Mouse (Mus musculus) lung, postnatal 10 days (tissue): ENCODE results near the gene Vwa3a.
A peak's percentile ranks its signal among the peaks of the same experiment; 100 is the strongest.

ENCODE experiments used
- DNase-seq: peaks from one replicate; pipeline ENCODE4 v3.0.0; 2021

Gene Vwa3a

DNA sequence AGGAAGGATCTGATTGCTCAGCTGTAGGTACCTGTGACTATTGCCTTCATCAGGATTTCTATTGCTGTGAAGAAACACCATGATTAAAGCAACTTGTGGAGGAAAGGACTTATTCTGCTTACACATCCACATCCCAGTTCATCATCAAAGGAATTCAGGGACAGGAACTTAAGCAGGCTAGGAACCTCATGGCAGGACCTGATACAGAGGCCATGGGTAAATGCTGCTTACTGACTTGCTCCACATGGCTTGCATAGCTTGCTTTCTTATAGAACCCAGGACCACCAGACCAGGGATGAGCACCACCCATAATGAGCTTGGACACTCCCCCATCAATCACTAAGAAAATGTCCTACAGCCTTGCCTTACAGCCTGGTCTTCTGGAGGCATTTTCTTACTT lies 9.4 kb downstream of the Vwa3a start:
- no peak for DNase-seq

DNA sequence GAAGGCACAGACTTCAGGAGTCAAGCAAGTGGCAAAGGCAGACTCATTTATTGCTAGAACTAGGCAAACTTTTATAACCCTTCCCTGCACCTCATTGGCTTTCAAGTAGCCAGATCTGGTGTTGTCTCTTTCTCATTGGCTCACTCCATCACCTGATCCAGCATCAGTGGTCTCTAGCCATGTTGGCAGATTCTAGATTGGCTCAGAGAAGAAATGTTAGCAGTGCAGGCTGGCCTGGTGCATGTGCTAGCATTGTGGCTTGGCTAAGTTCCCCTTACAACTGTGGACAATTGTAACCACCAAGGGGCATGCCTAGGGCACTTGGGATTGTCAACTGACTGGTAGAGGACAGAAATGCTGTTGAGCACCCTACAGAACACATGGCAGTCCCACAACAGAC lies 12.2 kb downstream of the Vwa3a start:
- no peak for DNase-seq

DNA sequence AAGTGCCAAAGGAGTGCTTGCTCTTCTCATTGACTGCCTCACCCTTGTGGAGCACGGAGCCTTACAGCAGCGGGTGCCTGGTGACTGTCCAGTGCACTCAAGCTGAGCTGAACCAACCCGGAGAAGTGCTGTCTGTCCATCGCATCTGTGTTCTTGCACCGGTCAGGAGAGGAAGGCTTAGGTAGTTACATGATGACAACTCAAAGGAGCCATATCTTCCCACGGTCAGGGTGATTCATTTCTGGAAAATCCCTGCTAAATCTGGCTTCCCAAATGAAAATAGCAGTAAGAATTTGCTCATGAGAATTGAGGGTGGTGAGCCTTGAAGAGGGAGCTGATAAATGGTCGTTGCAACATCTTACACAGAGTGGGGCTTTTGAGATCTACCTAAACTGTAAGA lies 12.8 kb downstream of the Vwa3a start:
- DNase-seq = no peak

DNA sequence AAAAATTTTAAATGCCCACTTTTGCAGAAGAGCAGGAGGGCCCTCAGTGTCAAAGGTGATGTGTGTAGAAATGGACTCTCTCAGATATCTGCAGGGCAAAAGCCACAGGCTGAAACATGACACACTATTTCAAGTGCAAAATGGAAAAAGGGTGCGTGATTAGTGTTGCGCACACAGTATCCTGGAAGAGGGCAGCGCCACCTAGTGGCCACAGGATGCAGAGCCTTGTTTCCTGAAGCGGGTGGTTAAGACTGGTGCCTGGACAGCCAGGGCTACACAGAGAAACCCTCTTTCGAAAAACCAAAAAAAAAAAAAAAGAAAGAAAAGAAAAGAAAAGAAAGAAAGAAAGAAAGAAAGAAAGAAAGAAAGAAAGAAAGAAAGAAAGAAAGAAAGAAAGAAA lies 15.6 kb downstream of the Vwa3a start:
- peak; percentile 85 for DNase-seq

DNA sequence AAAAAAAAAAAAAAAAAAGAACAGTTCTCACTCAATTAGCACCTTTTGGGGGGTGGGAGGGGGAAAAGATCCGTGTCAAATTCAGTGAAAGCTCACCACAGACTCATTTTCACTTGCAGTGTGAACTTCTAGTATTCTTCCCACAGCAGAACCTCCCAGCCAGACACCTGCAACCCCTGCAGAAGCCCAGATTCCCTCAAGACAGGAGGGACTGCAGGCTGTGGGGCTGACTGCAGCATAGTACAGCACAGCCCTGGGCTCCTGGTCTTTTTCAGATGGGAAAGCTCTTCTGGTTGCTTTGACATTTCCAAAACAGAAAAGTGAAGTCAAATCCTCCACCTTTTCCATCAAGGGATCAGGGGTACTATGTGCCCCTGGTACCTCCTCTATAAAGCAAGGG lies 28.3 kb downstream of the Vwa3a start:
- DNase-seq = no peak

DNA sequence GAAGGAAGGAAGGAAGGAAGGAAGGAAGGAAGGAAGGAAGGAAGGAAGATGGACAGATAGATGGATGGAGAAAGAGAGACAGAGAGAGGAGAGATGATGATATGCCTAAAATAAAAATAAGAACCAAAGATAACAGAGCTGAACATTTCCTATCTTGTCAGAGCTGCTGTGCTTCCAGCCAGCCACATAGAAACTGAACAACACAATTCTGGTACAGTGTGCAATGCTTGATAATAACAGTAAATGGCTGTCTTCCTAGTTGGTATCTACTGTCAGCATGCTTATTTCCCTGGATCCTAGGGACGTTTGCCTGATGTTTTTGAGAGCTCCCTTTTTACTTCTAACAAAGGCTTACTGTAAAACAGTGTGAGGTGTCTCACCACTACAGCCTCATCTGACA lies 32.3 kb downstream of the Vwa3a start:
- DNase-seq = no peak

DNA sequence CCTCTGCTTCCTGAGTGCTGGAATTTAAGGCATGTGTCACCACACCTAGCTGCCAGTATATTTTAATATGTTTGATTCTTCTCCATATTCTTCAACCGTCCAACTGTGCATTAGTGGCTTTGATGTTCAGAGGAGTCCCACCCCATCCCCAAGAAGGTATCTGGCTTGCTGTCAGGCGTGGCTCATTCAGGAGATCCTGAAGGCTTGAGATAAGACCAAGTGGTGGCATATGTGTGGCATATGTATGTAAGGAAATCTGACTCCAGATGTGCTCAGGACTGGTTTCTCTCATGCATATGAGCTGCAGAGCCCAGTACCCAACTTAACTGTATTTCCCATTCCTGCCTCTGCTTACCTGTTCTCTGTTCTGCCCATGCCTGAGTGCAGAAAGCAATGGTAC lies 38.9 kb downstream of the Vwa3a start:
- no peak for DNase-seq

DNA sequence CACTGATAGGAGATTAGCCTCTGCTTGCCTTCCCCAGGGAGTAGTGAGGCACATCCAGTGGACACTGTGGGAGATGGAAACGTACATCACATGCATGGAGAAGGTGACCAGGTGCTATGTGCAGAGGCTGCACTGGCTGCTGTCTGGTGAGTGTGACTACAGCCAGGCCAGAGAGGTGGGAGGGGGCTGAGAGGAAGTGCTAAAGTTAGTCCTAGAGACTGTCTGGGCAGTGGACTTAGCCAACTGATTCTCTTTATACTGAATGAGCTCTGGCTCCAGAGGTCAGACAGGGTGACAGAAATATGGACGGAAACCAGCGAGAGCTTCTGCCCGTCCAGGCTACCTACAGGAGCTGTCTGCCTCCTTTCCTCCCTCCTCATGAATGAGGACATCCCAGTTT lies 56.4 kb downstream of the Vwa3a start:
- DNase-seq = no peak

DNA sequence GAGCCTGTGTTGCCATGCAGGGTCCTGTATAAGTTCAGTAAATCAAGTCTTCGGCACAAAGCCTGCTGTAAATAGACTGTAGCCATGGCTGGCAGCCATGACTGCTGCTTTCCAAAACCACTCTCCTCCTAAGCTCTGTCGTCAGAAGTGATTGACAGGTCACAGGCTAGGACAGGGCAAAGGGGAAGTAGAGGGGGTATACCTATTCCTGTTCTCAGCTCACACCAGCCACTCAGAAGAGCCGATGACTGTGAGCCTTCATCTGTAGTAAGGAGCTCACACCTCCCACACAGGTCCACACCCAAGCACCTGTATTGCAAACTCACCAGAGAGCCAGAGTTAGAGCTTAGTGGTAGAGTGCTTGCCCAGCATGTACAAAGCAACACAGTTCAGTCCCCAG lies 57.3 kb downstream of the Vwa3a start:
- no peak for DNase-seq

DNA sequence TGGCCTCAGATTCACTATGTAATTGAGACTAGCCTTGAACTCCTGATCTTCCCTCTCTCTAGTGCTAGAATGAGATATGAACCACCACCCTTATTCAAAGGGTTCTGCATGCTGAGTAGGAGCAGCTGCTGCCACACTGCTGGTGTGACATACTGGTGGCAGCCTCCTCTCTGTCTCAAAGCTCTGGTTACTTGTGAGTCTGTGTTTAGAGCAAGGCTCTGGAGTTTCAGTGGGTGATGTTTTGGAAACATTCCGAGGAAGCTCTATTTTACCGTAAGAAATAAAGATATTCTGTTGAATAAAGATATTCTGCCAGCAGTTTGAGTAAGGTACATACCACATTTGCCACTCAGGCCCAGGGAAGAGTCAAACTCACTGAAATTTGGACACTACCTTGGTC lies 64.2 kb downstream of the Vwa3a start:
- DNase-seq = no peak

DNA sequence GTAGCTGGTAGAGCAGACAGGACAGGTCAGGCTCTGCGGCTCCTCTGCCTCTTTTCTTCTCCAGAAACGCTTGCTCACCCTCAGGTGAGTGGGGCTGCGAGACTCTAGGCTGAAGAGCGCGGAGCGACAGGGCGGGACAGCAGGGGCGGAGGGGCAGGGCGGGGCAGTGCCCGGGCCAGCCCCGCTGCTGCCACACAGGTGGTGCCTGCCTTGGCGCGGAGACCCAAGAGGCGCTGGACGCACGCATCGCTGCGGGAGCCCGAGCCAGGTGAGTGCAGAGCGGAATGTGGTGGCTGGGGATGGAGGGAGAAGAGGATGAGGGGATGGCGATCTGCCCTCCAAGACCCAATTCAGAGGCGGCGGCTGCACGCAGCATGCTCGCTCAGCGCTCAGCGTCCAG lies 70.6 kb downstream of the Vwa3a start:
- DNase-seq = no peak

DNA sequence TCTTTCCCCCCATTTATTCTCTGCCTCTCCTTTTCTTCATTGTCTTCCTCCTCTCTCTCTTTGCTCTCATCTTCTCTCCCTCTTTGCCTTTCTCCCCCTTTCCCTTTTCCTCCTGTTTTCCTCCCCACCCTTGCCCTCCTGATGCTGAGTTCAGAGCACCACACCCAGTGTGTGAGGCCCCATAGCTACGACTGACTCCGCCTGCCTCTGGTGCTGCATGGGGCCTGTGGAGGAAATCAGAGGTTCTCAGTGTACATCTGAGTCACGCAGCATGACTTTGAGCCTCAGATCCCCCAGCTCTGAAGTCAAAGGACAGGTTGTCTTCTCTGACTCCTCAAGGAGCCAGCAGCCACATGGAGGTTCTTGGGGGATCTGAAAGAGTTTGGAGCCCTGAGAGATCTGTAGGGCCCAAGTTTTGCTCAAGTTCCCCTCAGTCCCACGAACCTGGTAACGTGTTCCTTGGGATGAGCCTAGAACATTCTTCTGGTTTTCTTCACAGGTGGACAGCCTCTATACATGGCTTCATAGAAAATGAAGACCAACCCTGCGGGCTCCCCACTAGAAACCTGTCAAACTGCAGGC lies 72.8 kb downstream of the Vwa3a start, which contains the start of gene Gm5737:
Gm5737 (plus strand) TSS at position 532 of the 582 bp plus-strand sequence.
- DNase-seq = no peak

DNA sequence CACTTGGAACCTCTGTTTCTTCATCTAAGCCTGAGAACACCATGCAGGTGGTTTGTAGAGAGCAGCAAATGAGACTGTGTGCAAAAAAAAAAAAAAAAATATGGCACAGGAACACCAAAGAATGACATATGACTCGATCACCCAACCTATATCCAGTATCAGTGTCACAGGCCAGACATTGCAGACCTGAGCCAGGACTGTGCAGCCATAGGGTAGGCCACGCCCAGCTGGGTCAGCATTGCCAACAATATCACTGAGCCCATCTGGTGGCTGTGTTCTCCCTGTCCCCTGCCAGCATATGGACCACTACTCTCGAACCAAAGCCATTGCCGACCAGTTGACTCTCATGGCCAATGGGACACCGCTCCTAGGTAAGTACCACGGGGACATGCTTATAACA lies 78.4 kb downstream of the Vwa3a start:
- DNase-seq = no peak

DNA sequence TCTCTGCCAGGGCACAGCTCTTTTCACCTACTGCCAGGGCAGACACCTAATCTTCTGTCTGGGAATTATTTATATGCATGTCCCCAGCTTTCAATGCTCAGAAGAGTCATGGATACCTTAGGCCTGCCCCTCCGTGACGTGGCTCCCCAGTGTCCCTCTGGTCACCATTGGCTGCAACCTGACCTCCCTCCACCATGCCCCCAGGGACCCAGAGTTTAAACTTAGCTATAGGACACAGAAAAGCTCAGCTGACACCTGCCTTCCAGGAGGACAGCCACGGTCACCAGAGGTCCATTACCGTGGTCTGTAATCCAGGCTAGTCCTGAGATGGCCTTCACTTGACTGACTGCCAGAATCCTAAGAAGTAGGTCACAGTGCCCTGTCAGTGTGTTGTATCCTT lies 80.3 kb downstream of the Vwa3a start:
- DNase-seq = no peak

DNA sequence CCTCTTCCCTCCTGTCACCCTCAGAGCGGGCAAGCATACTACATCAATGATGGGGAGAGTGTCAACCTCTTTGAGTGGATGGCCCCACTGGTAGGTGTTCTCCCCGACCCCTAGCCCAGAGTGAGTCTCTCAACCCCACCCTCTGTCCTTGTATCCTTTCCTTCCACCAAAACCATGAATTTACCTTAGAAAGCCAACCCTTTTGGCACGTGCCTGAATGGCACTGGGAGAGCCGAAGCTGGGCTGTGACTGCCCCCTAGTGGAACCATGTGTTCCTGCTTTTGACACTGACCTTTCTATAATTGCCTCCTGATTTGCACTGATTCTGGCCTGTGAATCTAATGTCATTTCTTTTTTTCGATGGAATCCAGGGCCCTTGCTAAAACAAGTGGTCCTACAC lies 84.1 kb downstream of the Vwa3a start:
- peak; percentile 75 for DNase-seq

DNA sequence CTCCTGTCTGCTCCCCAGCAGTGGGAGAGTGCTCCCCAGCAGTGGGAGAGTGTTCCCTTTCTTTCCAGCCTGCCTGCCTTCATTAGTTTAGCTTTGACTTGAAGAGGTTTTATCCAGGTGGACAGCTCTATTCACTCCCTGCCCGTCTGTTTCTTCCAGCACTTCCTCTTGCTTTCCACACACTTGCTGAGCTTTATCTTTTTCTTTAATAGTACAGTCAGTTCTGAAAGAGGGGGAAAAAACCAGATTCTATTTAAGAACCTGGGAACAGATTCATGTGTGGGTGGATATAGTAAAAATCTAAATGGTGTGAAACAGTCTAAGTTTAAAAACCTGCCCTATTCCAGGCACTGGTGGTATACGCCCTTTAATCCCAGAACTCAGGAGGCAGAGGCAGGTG lies 86.0 kb downstream of the Vwa3a start:
- DNase-seq = no peak

DNA sequence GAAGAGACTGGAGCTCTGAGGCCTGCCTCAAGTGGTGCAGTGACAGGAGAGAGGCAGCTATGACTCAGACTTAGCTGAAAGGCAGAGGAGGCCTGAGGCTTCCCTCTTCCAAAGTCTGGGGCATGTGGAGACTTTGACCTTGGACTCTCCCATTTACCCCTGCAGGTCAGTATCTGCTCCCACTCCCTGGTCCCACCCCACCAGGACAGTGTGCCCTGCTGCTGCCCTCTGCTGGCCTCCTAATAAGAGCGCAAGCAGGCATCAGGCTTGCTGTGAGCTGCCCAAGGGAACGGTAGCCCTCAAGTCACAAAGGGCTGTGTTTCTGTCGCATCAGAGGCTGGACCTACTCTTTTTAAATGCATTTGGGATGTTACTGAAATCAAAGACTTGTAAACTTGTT lies 87.3 kb downstream of the Vwa3a start:
- peak; percentile 65 for DNase-seq

DNA sequence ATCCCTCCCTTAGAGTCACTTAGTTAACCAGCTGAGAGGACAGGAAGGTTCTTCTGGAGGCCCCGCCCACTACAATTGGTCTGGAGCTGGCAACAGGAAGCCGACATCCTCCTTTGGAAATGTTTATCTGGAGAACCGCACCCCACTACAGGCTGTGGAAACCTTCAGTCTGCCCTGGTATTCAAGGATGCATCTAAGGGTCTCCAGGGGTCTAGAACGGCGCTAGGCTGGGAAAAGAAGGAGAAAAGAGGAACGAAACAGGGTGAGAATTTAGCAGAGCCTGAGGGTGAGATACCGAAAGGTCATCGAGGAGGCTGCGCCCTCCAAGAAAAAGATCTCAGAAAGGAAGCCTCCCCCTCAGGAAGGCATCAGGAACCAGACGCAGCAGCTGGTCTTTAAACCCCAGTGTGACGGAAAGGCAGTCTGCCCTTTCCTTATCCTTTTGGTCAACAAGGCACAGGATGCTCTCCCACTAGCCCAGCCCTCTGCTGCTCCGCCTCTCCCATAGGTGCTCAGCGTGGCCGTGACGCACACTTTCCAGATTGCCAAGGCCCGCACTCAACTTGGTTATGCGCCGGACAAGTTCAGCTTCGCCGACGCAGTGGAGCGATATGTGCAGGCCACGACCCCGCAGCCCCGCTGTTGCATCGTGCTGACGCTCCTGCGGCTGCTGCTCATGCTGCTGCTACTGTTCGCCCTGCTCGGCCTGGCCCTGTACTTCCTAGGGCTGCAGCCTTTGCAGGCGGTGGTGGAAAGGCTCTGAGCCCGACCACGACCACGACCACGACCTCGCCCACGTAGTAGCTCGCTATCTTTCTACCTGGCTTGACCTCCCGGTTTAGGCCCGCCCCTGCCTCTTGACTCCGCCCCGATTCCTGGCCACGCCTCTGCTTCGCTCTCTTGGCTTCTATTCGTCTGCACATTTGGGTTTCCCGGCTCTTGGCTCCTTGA lies 91.6 kb downstream of the Vwa3a start:
- DNase-seq = peak; percentile 87

DNA sequence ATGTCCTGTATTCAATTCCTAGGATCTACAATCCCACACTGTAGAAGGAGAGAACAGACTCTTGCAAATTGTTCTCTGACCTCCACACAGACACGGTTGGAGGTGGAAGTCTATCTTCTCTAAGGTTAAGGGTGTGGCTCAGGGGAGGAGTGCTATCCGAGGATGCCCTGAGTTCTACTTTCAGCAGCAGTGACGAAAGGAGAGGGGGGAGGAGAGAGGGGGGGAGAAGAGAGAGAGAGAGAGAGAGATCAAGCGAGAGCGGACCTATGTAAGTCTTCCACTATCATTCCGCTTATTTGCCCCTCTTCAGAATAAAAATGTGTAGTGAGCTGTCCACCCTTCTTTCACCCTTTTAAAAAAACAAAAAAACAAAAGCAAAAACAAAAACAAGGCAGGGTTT lies 95.3 kb downstream of the Vwa3a start:
- no peak for DNase-seq

DNA sequence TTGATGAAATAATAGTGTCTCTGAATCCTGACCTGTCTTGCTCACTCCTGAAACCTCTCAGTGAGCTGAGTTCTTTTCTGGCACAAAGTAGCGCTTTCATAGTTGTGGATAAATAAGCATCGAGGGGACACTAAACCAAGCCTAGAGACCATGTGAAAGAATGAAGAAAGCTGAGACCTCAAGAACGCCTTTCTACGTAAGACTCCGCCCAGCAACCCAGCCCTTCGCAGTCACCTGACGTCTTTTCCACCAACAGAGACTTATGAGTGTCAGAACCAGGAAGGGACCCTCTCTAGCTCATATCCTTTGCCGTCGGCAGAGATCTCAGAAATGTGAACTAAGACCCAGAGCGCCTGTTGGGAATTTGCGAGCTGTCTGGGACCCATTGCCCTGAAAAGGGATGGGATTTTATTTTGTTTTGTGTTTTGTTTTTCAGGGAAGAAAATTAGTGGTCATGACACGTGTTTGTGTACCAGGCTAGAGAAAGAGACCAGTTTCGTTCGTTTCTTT lies 95.8 kb downstream of the Vwa3a start:
- DNase-seq = peak; percentile 86

DNA sequence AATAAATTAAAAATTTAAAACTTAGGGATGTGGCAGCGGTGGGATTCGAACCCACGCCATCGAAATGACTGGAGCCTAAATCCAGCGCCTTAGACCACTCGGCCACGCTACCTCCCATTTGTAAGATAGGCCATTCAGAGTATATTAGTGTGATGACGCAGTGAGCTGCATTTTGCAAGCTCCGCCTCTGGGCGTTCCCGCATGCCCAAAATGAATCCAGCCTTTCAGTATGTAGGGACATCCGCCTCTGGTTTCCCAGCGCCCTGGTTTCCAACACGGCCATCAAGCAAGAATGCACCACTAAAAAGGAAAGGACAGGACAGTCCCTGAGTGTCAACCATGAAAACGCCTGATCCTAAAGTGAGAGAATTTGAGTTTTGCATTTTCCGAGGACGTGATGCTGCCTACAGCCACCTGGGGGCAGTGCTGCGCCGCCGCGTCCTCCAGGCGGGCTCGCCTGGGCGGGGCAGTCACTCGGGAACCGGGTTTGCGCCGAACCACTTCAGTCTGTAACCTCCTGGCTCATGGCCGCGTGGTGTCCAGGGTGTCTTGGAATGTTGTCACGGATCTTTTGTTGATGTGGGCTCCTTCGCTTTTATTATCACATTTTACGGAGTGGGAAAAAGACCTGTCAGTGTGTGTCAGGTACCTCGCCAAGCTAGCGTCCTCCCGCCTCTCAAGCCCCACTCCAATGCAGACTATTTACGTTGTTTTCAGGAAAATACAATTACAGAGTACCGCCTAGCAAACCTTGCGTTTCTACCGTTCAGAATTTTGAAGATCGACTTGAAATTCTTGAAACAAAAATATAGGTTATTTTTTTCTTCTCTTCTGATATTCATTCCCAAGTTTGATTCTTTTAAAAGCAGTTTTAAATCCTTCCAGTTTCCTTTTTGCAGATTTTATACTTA lies 96.6 kb downstream of the Vwa3a start:
- peak; percentile 96 for DNase-seq

DNA sequence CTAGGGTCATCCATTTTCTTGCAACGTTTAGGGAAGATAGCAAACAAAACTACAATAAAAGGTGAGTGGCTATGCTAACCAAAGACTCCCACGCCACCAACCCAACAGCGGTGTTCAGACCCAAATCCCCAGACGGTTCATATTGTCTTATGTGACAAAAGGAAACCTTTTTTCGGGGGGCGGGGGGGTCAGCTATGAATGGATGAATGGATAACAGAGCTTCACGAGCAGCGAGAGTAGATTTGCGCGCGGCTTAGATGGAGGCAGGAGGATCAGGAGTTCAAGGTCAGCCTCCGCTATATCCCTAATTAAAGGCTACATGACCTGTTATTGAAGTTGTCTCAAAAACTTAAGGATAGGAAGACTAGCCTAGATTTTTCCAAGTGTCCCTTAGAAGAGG lies 97.2 kb downstream of the Vwa3a start:
- DNase-seq = peak; percentile 41

DNA sequence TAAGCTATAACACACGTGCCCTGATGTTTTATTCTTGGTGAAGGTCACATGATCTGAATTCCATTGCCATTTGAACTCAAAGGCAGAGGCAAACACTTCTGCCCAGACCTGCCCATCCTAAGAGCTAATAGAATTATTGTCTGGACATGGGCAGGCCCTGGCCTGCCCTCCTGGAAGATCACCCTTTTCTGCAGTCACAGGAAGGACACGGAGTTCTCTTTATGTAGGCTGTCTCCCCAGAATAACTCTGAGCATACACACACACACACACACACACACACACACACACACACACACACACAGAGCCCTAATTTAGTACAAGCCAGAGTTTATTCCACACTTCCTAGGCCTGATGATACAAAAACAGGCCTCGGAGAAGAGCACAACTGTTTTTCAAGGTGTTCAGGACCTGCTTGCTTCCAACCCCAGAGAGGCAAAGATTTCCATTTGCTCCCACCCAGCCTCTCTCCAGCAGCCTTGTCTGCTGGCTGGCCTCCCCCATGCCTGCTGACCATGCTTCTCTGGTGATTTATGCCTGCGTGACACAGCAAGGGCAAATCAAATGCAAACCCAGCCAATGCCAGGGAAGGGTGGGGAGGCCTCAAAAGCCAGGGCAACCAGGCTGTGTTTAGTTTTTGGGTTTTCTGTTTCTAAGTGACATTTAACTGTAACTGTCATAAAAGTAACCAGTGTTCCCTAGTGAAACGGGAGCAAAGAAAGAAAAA lies 99.5 kb downstream of the Vwa3a start:
- no peak for DNase-seq
